ENCODE assay signal across 22 mouse cellular contexts in genomic region chr6:102555067-102555657, GRCm38 (mm10). TPM values are rescaled to one million over a fixed set of nuclear protein-coding genes. Genes with fewer than 3 reads are reported as not detected.
DNase-seq lines count a peak whose midpoint lies in the region; ATAC-seq lines count a peak whose summit lies in the region.
"Had no signal": no experiment of that assay in that cellular context is flagged by ENCODE, and none has a peak within 500 bp of the region (broad histone marks: within the 10 kb centered on the region; RNA-seq: fewer than 3 reads in every experiment).

No protein-coding gene starts in this region.

- H3K4me2 ChIP-seq in forebrain, embryonic 13.5 days: no peak overlapping the region
- no peak overlapping the region for H3K4me2 ChIP-seq in forebrain, embryonic 12.5 days
- no peak overlapping the region for H3K4me2 ChIP-seq in liver, embryonic 13.5 days
- H3K4me2 ChIP-seq in liver, embryonic 11.5 days: no peak overlapping the region
- no peak overlapping the region for H3K4me2 ChIP-seq in forebrain, embryonic 16.5 days (ENCODE audit: low read length)
- H3K4me2 ChIP-seq: heart, embryonic 11.5 days; limb, embryonic 15.5 days; stomach, embryonic 15.5 days had no signal

- no peak overlapping the region for H3K4me3 ChIP-seq in forebrain, embryonic 13.5 days
- H3K4me3 ChIP-seq in forebrain, embryonic 12.5 days (replicated peaks): no peak overlapping the region
- H3K4me3 ChIP-seq in liver, embryonic 13.5 days (replicated peaks): no peak overlapping the region
- H3K4me3 ChIP-seq in liver, embryonic 11.5 days (ENCODE audit: low read depth, low read length): no peak overlapping the region
- no peak overlapping the region for H3K4me3 ChIP-seq in forebrain, embryonic 16.5 days (replicated peaks; ENCODE audit: low read length)
- H3K4me3 ChIP-seq: erythroblast, embryonic 14.5 days; limb, embryonic 15.5 days; megakaryocyte, embryonic 14.5 days; stomach, embryonic 15.5 days had no signal

- H3K9ac ChIP-seq in forebrain, embryonic 13.5 days: no peak overlapping the region
- no peak overlapping the region for H3K9ac ChIP-seq in forebrain, embryonic 12.5 days
- H3K9ac ChIP-seq in liver, embryonic 13.5 days: no peak overlapping the region
- H3K9ac ChIP-seq in liver, embryonic 11.5 days (ENCODE audit: low read depth, low read length): no peak overlapping the region
- no peak overlapping the region for H3K9ac ChIP-seq in forebrain, embryonic 16.5 days (replicated peaks; ENCODE audit: low read depth, low read length)
- H3K9ac ChIP-seq: limb, embryonic 15.5 days; stomach, embryonic 15.5 days had no signal

- DNase-seq in adrenal gland, adult (ENCODE audit: inconsistent age in 2 of 2, low spot score in 1 of 2): peak; percentile 20 to 65
- DNase-seq in adrenal gland, adult 18-20 months (ENCODE audit: low spot score in 2 of 2): no peak
- no peak for DNase-seq in liver, embryonic 13.5 days
- no peak for DNase-seq in liver, embryonic 11.5 days (ENCODE audit: low spot score)
- no peak for DNase-seq in spleen, adult 12 weeks (ENCODE audit: low spot score)
- DNase-seq: gastrocnemius, postnatal 36 days; heart, postnatal 14 days; kidney, adult 2 months; kidney, postnatal 14 days; layer of hippocampus, adult 9-11 months; lung, postnatal 14 days; right cerebral cortex, adult 18-20 months had no signal

- H3K36me3 ChIP-seq in forebrain, embryonic 13.5 days (ENCODE audit: poor library complexity, severe bottlenecking): no peaks in the 10 kb centered on the region
- H3K36me3 ChIP-seq in forebrain, embryonic 12.5 days (replicated peaks): no peaks in the 10 kb centered on the region
- H3K36me3 ChIP-seq in liver, embryonic 13.5 days: no peaks in the 10 kb centered on the region
- H3K36me3 ChIP-seq in liver, embryonic 11.5 days (ENCODE audit: control insufficient read depth, insufficient read depth, low read length): no peaks in the 10 kb centered on the region
- no peaks in the 10 kb centered on the region for H3K36me3 ChIP-seq in forebrain, embryonic 16.5 days (ENCODE audit: control insufficient read depth, insufficient read depth)
- H3K36me3 ChIP-seq: limb, embryonic 15.5 days; stomach, embryonic 15.5 days had no signal

- no peaks in the 10 kb centered on the region for H3K4me1 ChIP-seq in forebrain, embryonic 13.5 days
- H3K4me1 ChIP-seq in forebrain, embryonic 12.5 days: no peaks in the 10 kb centered on the region
- H3K4me1 ChIP-seq in liver, embryonic 13.5 days (replicated peaks): peaks cover 45% of the 10 kb centered on the region
- peaks cover 8% of the 10 kb centered on the region for H3K4me1 ChIP-seq in liver, embryonic 11.5 days (replicated peaks; ENCODE audit: control insufficient read depth, insufficient read depth, low read length)
- H3K4me1 ChIP-seq in forebrain, embryonic 16.5 days (replicated peaks; ENCODE audit: control insufficient read depth, insufficient read depth, low read length): peaks cover 4% of the 10 kb centered on the region
- H3K4me1 ChIP-seq: limb, embryonic 15.5 days; stomach, embryonic 15.5 days had no signal

- no peak overlapping the region for H3K27ac ChIP-seq in forebrain, embryonic 13.5 days
- H3K27ac ChIP-seq in forebrain, embryonic 12.5 days: no peak overlapping the region
- peak overlapping the region; percentile 39 for H3K27ac ChIP-seq in liver, embryonic 13.5 days
- no peak overlapping the region for H3K27ac ChIP-seq in liver, embryonic 11.5 days (ENCODE audit: low read depth, low read length)
- no peak overlapping the region for H3K27ac ChIP-seq in forebrain, embryonic 16.5 days (ENCODE audit: low read length)
- H3K27ac ChIP-seq: limb, embryonic 15.5 days; stomach, embryonic 15.5 days had no signal

- no peaks in the 10 kb centered on the region for H3K27me3 ChIP-seq in forebrain, embryonic 13.5 days
- no peaks in the 10 kb centered on the region for H3K27me3 ChIP-seq in forebrain, embryonic 12.5 days
- H3K27me3 ChIP-seq in liver, embryonic 13.5 days: no peaks in the 10 kb centered on the region
- no peaks in the 10 kb centered on the region for H3K27me3 ChIP-seq in liver, embryonic 11.5 days (replicated peaks; ENCODE audit: control insufficient read depth, insufficient read depth, low read length)
- H3K27me3 ChIP-seq in forebrain, embryonic 16.5 days (replicated peaks; ENCODE audit: control insufficient read depth, insufficient read depth, low read length): no peaks in the 10 kb centered on the region
- H3K27me3 ChIP-seq: megakaryocyte, embryonic 14.5 days; stomach, embryonic 15.5 days had no signal

- peak; percentile 75 for ATAC-seq in forebrain, embryonic 13.5 days
- no peak for ATAC-seq in forebrain, embryonic 12.5 days (ENCODE audit: low FRiP score)
- ATAC-seq in liver, embryonic 13.5 days (ENCODE audit: low read depth): no peak
- ATAC-seq in liver, embryonic 11.5 days (replicated peaks; ENCODE audit: low FRiP score): no peak
- ATAC-seq in forebrain, embryonic 16.5 days: peak; percentile 64
- ATAC-seq: midbrain, embryonic 16.5 days had no signal

- no peaks in the 10 kb centered on the region for H3K9me3 ChIP-seq in forebrain, embryonic 13.5 days (replicated peaks)
- H3K9me3 ChIP-seq in forebrain, embryonic 12.5 days: no peaks in the 10 kb centered on the region
- no peaks in the 10 kb centered on the region for H3K9me3 ChIP-seq in liver, embryonic 13.5 days (replicated peaks)
- H3K9me3 ChIP-seq in liver, embryonic 11.5 days (ENCODE audit: control insufficient read depth, low read length): no peaks in the 10 kb centered on the region
- H3K9me3 ChIP-seq in forebrain, embryonic 16.5 days (ENCODE audit: control insufficient read depth, low read length): no peaks in the 10 kb centered on the region
- H3K9me3 ChIP-seq: limb, embryonic 15.5 days; megakaryocyte, embryonic 14.5 days; stomach, embryonic 15.5 days had no signal

- 77% methylated on average over 3 of the region's 3 CpGs for WGBS in forebrain, embryonic 13.5 days
- 84% methylated on average over 3 of the region's 3 CpGs for WGBS in forebrain, embryonic 12.5 days
- 83% methylated on average over 3 of the region's 3 CpGs for WGBS in liver, embryonic 13.5 days (ENCODE audit: insufficient replicate concordance)
- 89% methylated on average over 3 of the region's 3 CpGs for WGBS in liver, embryonic 11.5 days
- WGBS in forebrain, embryonic 16.5 days: 56% methylated on average over 3 of the region's 3 CpGs

RNA-seq across cellular contexts. Expression of gene Cntn3, which starts 17.7 kb away (rescaled TPM):
- total RNA-seq in adrenal gland, adult 18-20 months (2021): under 1 TPM; 0.38 to 0.53 TPM
- polyA plus RNA-seq in forebrain, embryonic 13.5 days (2015; fragmentation: Nextera tagmentation; extraction: Ambion mirVana): 1.1 and 1.2 TPM in 2 replicates
- polyA plus RNA-seq in forebrain, embryonic 12.5 days (2016; fragmentation: Nextera tagmentation; extraction: Ambion mirVana): 1.1 TPM in 2 replicates
- polyA plus RNA-seq in liver, embryonic 13.5 days (2015; fragmentation: Nextera tagmentation; extraction: Ambion mirVana): 0.78 and 0.84 TPM in 2 replicates
- polyA plus RNA-seq in liver, embryonic 11.5 days (2014; fragmentation: Nextera tagmentation; extraction: Ambion mirVana): 0.74 and 0.78 TPM in 2 replicates
- polyA plus RNA-seq in forebrain, embryonic 16.5 days (2015; fragmentation: Nextera tagmentation; extraction: Ambion mirVana): 2.1 and 2.7 TPM in 2 replicates
- total RNA-seq: gastrocnemius, postnatal 36 days had no signal
- polyA plus RNA-seq: spleen, adult 2 months had no signal

Comparison
In these comparisons a context has a peak if more than half of its experiments do, and no peak if none do; other contexts are left out.
1. DNase-seq: peak in adrenal gland, adult (2 of 2); none in adrenal gland, adult 18-20 months (0 of 2), liver, embryonic 13.5 days (single experiment), liver, embryonic 11.5 days (single experiment) and spleen, adult 12 weeks (single experiment).
2. ATAC-seq: peak in forebrain, embryonic 13.5 days (single experiment) and forebrain, embryonic 16.5 days (single experiment); none in forebrain, embryonic 12.5 days (single experiment), liver, embryonic 13.5 days (single experiment) and liver, embryonic 11.5 days (single experiment).